Mouse (Mus musculus): ENCODE measurements around the gene Gramd4.
"Not testable (repeated sequence)": the region's sequence is repeated elsewhere in the genome, so short reads cannot be mapped to it uniquely, and the experiment has no call there.

The Gramd4 gene

DNA sequence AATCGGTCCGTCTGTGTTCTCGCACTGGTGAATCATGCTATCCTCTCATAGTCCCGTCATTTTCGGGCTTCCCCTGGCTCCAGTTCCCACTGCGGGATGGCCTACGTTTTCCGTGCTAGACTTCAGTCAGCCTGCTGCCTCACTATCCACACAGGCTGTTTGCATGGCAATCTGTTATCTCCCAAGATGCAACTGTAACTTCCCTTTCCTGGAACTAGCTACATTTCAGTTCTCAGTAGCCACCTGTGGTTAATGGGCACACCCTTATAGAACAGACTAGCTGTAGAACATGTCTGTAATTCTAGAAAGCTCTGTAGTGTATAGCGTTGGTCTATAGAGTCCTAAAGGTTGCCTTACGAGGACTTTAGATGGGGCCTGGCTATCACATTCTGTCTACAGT is 6.3 kb upstream of the Gramd4 start:
- no peak for DNase-seq (ENCODE audit: low spot score in 2 of 2)

DNA sequence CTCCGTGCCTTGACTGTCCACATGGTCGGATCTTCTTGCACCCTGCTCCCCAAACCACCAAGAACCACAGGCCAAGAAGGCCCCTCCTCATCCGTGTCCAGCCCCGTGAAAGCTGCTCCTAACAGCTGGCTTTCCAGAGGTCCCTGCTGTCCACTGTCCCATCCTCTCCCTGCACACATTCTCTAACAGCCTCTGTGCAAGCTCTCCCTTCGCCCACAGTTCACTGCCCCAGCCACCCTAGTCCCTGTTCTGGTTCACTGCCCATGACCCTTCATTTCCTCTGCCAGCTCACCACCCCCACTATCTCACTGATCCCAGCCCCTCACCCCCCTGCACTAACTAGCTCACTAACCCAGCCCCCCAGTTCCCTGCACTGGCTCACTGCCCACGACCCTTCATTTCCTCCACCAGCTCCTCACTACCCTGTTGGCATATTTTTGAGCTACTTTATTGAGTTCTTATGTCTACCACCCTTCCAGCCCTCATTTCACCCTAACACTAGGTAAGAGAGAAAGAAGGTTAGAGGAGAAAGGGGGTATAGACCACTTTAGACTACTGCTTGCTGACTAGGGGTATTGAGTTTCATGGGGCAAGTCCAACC is 5.5 kb upstream of the Gramd4 start:
- no peak for DNase-seq (ENCODE audit: low spot score in 2 of 2)

DNA sequence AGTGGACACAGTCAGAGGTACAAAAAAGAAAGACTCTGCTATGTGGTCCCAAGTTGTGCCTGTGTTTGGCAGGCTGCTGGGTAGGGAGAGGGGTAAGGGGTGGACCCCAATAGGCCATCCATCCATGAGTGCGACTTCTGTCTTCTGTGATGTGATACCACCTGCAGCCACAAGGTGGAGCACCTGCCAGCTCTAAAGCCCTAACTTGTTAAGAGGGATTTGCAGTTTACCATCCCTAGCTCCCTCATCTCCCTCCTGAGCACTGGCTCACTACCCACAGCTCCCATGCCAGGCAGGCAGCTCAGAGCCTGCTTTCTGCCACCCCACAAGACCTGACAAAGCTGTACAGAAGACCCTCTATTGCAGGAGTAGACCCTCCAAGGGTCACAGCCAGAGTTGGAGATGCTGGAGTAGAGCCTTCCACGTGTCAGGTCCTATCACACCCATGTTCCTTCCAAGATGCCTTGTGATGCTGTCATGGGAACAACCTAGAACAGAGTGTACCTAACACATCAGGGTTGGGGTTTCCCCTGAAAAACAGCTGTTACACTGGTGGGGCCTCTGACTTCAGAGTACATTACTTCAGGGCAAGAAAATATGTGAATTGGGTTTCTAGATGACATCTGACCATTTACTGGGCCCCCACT is 3.5 kb upstream of the Gramd4 start:
- DNase-seq (ENCODE audit: low spot score in 2 of 2), result peak; percentile 84 to 90

DNA sequence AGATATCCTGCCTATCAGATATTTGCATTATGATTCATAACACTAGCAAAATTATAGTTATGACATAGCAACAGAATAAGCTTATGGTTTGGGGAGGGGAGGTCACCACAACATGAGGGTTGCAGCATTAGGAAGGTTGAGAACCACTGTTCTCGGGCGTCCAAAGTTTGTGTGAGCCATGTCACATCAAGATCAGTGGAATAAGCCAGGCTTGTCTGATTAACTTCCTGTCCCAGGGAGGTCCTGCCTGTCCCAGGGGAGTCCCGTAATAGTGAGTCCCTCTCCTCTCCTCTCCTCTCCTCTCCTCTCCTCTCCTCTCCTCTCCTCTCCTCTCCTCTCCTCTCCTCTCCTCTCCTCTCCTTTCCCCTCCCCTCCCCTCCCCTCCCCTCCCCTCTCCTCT is 2.6 kb upstream of the Gramd4 start:
- not testable (repeated sequence) for DNase-seq (ENCODE audit: low spot score in 2 of 2)

DNA sequence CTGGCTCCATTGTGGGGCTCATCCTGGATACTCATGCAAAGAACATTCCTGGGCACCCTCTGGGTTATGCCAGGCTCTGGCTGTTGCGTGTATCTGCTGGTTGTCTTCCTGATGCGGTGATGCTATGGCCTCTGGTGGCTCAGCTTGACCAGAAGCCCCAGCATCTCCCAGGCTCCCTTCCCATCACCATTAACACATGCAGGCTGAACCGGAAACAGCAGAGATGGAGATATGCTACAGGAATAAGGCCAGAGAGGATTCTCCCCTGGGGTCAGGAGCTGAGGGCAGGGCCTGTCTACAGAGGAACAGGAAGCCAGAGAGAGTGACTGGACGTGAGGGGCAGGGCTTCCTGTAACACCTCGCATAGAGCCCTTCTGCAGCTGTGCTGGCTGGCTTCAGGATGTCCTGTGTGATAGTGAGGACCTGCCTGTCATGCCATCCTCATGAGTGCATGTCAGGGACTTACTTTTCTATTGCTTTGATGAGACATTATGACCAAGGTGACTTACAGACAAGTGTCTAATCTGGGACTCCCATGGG is 1.2 kb upstream of the Gramd4 start:
- no peak for DNase-seq (ENCODE audit: low spot score in 2 of 2)

DNA sequence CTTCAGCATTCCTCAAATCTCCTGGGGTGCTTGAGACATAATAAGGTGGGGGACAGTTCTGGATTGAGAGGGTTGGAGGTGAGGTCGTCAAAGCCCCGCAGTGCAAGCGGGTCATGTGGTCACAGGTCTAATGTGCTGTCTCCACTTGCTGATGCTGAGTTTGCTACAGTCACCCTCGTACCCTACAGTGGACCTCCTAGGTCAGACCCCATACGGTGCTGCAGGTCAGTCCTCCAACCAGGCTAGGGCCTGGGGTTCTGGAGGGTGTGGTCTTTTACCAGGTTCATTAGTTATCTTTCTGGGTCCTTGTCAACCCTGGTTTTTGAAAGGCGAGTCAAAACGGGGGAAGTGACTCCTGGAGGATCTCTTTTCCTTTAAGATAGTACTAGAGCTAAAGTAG is 413 bp downstream of the Gramd4 start:
- DNase-seq (ENCODE audit: low spot score in 2 of 2), result no peak

DNA sequence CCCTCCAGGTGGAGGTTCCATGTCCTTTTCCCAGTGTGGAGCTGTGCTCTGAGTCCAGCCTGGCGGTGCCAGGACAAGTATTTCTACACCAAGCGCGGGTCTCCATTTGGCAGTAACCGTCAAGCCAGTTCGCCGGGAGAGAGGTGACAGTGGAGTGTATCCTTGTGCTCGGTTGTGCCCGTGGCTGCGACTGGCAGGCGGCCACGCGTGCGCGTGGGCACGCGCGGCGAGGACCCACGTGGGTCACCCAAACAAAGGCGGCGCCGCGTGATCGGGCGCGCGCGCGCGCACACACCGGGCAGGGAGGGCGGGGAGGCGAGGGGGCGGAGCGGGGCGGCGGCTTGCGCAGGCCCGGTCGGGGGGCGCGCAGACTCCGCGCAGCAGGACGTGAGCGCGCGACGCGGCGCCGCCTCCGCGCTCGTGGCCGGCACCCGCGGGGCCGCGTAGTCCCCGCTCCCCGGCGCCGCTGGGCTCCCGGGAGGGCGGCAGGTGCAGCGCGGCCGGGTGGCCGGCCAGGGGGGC is 960 bp downstream of the Gramd4 start:
- peak; percentile 64 to 92 for DNase-seq (ENCODE audit: low spot score in 2 of 2)

DNA sequence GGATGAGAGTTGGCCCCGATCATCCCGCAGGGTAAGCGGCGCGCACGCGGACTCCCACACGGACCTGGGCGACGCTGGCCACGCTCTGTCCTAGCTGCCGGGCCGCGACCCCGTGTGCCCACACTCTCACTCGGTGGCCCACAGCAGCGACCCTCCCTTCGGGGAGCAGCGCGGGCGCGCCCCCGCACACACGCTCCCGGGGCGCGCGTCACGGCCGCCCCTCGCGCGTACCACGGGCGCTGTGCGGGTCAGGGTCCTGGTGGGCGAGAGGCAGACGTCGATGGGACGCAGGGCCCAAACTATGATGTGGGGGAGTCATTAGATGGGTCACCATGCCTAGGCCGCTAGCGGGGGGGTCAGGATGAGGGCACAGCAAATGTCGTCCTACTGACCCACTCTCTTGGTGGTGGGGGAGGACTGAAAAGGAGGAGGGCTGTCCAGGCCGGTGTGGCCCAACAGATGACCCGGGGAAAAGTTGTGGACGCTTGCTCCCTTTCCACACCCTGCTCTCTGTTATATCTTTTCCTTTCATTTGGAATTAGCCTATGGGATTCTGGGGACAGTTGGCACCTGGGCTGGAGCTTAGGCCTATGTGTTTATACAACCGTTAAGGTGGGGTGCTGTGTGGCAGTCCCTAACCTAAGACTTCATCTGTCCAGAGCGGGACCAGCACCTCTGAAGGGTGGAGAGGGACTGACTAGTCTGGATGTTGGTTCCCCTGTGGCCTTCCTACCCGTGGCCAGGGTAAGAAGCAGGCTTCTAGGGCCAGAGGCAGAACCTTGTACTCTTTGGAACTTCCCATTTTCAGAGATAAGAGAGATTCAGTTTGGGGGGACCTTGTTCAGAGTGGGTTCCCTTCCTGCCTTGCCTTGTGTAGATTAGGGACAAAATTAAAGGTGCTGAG is 1.7 kb downstream of the Gramd4 start:
- DNase-seq (ENCODE audit: low spot score in 2 of 2), result no peak

DNA sequence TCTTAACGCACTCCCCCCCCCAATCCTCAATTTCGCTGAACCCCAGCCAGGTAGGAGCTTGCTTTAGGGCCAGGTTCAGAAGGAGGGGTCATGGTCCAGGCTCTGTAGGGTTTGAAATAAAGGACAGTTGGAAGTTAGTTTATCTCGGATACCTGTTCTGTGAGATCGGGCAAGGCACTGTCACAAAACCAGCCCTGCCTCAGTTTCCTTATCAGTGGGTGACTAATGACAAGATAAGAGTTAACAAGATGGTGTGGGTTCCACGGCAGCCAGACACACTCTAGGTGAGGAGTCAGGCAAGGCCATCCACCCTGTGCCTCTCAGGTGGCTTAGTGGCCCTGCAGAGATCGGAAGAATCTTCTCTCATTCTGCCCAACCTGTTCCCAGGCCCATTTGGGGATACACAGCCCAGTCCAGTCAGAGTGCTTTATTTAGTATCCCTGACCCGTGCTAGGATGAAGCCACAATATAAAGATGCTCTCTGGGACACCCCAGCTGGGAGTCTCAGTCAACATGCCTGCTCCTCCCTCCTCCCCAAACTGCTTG is 2.4 kb downstream of the Gramd4 start:
- no peak for DNase-seq (ENCODE audit: low spot score in 2 of 2)

DNA sequence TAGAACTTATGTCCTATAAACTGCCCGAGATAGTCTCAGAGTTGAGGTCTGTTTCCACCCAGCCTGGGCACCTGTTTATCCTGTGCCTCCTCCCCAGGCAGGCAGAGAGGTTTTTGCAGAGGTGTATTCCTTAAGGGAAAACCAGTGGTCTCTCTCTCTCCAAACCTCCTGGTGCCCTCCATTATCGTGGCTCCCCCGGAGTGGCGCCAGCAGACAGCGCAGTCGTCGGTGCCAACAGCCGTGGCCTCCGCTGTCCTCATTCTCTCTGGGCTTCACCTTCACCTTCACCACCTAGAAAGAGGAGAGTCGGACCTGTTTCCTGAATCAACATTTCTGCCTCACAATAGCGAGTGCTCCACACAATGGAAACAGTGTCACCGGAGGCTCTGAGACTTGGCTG is 3.1 kb downstream of the Gramd4 start:
- DNase-seq (ENCODE audit: low spot score in 2 of 2), result no peak

DNA sequence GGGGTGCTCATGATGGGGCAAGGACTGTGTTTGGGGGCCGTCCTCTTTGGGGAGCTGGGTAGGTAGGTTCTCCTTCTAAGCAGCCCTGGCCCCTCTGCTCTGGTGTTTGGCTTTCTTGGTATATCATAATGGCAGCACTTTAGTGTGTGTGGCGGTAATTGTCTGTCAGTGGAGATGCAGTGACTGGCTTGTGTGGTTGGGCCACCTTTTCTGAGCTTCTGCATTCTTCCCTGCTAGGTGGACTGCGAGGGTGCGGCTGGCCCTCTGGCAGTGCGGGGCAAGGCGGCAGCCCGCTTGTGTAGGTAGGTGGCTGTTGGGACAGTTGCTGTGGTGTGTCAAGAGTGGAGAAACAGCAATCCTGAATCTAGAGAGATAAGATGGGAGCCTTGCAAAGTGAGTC is 3.7 kb downstream of the Gramd4 start:
- DNase-seq (ENCODE audit: low spot score in 2 of 2), result no peak

DNA sequence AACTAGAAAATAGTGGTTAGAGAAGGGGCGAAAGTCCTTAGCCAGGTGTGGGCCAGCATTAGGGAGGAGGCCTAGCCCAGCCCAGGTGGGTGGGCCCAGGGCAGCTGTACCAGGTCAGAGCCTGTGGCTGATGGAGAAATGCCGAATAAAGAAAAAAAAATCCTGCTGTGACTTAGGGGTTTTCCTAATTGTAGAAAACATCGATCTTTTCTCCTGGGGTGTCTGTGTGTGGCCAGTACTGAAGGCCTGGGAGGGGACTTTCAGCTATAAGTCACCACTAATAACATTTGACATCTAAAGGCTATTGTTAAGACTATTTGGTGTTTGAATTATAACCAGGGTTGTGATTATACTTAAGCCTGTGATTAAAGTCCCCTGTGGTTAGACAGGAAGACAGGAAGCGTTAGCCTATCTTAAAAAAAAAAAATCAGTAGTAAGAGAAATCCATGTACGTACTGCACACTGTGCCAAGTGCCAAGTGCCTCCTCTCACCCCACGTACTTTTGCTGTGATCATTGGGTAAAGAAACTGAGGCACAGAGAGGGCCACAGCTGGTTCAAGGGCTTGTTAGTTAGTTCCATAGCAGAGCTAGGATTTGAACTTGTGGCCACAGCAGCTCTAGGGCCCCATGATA is 4.5 kb downstream of the Gramd4 start:
- DNase-seq (ENCODE audit: low spot score in 2 of 2), result no peak

DNA sequence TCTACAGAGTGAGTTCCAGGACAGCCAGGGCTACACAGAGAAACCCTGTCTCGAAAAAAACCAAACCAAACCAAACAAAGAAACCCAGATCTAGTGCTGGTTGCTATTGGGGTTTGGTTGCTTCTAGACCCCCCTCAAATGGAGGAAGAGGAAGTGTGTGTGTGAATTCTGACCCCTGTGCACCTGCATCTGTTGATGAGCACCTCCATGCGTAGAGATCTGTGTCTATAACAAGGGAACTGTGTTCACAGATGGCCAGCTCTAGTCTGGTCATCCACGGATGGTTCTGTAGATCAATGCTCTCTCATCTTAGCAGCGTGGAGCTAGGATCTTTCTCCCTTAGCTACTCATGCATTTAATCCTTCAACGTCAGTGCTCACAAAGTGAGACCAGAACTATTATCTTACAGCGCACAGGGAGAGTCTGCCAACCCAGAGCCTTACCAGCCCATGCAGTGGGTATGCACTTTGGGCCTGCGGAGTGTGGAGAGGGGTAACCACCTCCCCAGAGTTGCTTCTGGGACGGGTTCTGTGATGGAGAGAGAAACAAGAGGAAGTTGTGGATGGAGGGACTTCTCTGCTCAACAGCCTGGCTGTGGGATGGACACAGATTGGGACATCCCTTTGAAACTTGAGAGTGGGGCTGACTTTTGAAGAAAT is 6.8 kb downstream of the Gramd4 start:
- no peak for DNase-seq (ENCODE audit: low spot score in 2 of 2)

DNA sequence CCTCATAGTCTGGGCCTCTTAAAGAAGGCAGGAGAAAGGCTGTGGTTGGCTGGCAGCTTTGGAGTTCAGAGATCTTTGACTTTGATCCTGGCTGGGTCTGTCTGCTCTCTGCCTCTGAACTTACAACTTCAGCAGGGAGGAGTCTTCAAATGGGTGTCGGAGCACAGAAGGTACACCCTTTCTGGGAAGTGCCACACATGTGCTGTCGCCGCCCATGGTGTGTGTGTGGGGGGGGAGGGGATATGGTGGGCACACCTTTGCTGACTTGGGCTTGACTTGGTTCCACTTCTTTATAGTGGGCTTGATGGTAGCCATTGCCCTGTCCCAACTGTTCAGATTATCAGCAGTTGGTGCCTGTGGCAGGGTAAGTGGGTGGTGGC is 7.3 kb downstream of the Gramd4 start:
- no peak for DNase-seq (ENCODE audit: low spot score in 2 of 2)

DNA sequence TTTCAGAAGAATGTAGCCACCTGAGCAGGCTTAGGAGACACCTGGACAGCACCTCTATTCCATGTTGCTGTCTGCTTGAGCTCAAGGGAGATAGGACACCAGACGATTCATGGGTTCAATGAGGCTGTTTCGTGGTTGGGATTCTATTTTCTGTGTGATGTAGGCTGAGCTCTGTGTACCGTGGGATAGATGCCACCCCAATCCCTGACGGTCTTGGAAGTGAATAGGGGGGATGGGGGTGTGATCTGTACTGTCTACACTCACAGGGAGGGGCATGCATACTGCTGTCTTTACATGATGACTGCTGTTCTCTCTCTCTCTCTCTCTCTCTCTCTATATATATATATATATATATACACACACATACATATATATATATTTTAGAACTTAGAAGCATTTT is 7.9 kb downstream of the Gramd4 start:
- no peak for DNase-seq (ENCODE audit: low spot score in 2 of 2)

DNA sequence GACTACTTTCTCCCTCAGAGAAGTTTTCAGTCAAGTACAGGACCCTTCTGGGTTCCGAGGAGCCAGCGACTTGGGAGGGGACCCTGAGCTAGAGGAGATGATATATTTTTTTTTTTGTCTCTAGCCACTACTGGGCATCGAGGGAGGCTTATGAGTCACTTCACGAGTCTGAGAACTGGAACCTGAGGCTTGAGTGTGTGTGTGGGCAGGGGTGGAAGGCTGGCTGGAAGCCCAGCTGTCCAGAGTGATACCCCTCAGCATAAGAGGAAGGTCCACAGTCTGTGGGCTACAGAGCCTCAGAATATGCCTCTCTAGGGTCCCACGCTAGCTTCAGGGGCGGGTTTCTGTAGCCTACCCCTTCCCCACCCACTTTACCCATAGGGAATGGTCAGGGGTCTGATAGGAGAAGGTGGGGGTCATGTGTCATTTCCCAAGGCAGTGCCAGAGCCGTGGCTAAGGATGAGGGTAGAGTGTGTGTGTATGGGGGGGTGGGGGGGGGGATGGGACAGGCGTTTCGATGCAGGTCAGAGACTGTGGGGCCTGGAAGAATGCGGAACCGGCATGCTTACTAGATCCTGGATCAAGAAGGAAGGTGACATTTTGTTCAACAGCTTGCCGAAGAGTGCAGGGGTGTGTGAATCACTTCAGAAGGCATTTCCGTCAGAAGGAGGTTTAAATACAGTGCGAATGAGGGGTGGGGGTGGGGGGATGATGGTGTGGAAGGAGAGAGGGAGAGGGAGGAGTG is 9.5 kb downstream of the Gramd4 start:
- no peak for DNase-seq (ENCODE audit: low spot score in 2 of 2)

DNA sequence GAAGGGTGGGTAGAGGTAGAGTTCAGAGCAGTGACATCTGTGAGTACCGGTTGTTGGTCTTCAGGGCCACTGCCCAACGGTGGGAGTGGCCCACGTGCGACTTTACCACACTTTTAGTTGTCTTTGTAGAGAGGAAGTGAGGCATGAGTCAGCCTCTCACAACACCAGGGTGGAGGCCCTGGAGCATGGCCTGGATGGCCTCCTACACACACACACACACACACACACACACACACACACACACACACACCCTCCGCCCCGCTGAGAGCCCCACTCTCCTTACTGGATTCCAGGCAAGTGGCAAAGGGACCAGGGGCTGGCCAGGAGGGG is 10.1 kb downstream of the Gramd4 start:
- no peak for DNase-seq (ENCODE audit: low spot score in 2 of 2)

DNA sequence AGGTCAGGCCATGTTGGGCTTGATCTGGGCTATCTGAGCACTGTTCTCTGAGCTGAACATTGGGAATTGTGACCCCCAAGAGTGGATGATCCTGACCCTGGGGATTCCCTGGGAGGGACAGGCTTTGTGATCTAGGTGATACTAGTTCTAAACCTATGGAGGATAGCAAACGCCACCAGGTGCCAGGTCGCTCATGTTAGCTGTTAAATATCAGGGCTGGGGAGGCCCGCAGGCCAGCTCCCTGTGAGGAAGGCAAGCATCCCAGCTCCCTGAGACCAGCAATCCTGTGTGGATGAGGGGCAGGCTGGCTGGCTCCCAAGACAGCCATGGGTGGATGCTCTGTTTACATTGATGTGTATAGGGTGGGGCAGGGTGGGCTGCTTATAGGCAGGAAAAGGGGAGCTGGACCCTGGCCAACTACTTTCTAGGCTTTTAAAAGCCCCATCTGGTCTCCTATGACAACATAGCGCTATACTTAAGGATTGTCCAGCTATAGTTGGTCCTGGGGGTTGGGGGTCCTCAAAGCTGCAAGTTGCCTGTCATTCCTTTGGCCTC is 10.5 kb downstream of the Gramd4 start:
- DNase-seq (ENCODE audit: low spot score in 2 of 2), result no peak

DNA sequence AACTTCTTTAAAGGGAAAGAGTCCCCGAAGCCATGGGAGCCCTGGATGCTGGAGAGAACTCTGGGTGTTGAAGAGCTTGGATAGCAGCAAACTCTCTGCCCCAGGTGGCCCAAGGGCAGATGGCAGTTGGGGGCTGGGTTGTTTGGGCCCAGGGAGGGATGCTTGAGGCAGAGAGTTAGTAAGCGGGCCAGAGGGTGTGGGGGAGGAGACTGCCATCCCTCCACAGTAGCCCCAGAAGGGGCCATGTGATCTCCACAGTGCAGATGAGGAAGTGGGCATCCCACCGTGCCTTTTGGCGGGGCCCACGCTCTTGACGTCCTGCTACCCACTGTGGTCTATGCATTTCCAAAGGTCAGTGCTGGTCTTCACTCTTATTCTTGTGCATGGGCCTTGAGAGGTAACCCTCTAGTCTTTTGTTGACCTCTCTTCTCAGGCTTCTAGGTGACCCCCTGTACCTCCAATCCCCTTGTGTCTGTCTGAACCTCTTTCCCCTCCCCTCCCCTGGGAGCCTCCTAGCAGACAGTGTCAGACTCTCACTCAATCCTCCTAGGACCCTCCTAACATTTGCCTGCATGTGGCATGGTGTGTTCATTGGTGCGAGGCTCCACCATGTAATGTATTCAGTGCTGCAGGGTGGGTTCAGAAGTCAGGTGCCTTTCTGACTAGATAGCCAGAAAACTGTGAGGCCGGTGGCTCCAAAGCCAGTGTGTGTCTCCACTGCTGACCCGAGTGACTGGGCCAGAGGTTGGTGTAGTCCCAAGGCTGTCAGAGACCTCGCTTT is 11.7 kb downstream of the Gramd4 start:
- no peak for DNase-seq (ENCODE audit: low spot score in 2 of 2)

Data from cerebellum, postnatal 4 days (tissue).